Mouse (Mus musculus) forebrain, embryonic 14.5 days (tissue): ENCODE results near the gene Gm4763. TPM values are rescaled to one million over a fixed set of nuclear protein-coding genes. Genes with fewer than 3 reads are reported as not detected.
"Not testable (repeated sequence)": the region's sequence is repeated elsewhere in the genome, so short reads cannot be mapped to it uniquely, and the experiment has no call there.

ENCODE experiments used
- ATAC-seq: fragments of 200-750 bp; cut with Nextera tagmentation; 2 replicates; pipeline ENCODE4 v1.8.0; 2017; ENCODE audit warnings: mild to moderate bottlenecking, moderate library complexity
- DNase-seq: peaks from one replicate; pipeline ENCODE4 v3.0.0-alpha.2; 2015; ENCODE audit warnings: low spot score
- H3K27ac ChIP-seq: fragments of 300-500 bp; sonication (generic); 2 replicates; pipeline ENCODE4 v1.5.1; 2014; ENCODE audit warnings: low read depth, mild to moderate bottlenecking, control low read depth, low read length, moderate library complexity
- H3K27me3 ChIP-seq: fragments of 300-500 bp; sonication (generic); replicated peaks from 2 replicates; pipeline ENCODE4 v1.6.1; 2014; ENCODE audit warnings: low read length, control low read depth, mixed read lengths; ENCODE audit not compliant: control insufficient read depth, insufficient read depth
- H3K36me3 ChIP-seq: fragments of 300-500 bp; sonication (generic); 2 replicates; pipeline ENCODE4 v1.6.1; 2014; ENCODE audit warnings: low read length, control low read depth; ENCODE audit not compliant: control insufficient read depth, insufficient read depth
- H3K4me1 ChIP-seq: fragments of 300-500 bp; sonication (generic); 2 replicates; pipeline ENCODE4 v1.6.1; 2014; ENCODE audit warnings: antibody characterized with exemption, low read length, control low read depth; ENCODE audit not compliant: control insufficient read depth, insufficient read depth
- H3K4me2 ChIP-seq: fragments of 300-500 bp; sonication (generic); 2 replicates; pipeline ENCODE4 v1.6.1; 2014; ENCODE audit warnings: mild to moderate bottlenecking, control low read depth, low read length
- H3K4me3 ChIP-seq: fragments of 300-500 bp; sonication (generic); 2 replicates; pipeline ENCODE4 v1.5.1; 2014; ENCODE audit warnings: low read depth, low read length, control low read depth
- H3K9ac ChIP-seq: fragments of 300-500 bp; sonication (generic); 2 replicates; pipeline ENCODE4 v1.6.1; 2014; ENCODE audit warnings: mild to moderate bottlenecking, low read length, control low read depth, moderate library complexity
- H3K9me3 ChIP-seq: fragments of 300-500 bp; sonication (generic); replicated peaks from 2 replicates; pipeline ENCODE4 v1.6.1; 2016; ENCODE audit warnings: low read length, control low read depth, mixed read lengths; ENCODE audit not compliant: control insufficient read depth
- WGBS: fragments of 180-500 bp; shearing (Covaris S2); extraction: QIAGEN DNeasy Blood & Tissue Kit; methylation state at CpG from one replicate; pipeline ENCODE4 v1.1.7; 2014; 5-methylcytosine and 5-hydroxymethylcytosine counted together
- polyA plus RNA-seq: library from polyadenylated mRNA; unstranded; fragments of >200 nt; fragmentation: Nextera tagmentation; extraction: Ambion mirVana; gene quantifications from 2 replicates; pipeline ENCODE4 v1.2.1, GENCODE M21; 2014

Gm4763 gene
- polyA plus RNA-seq, 1 experiment from 2014 or later: not detected

DNA sequence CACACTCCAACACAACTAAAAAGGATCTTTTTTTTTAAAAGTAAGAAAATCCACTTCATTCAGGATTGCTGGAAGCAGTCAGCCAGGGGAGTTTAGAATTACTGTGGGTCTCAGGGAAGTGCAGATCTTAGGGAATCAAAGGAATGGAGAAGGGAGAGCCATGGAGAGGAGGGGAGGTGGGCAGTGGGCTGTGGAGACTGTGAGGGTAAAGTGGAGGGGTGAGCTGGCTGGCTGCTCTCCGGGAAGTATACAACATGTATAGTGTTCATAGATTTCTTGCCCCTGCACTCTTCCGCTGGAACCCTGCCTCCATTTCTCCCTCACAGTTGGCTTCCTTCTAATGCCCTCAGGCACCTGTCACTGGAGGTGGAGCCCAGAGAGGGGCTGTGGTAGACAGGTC is 24.9 kb upstream of the Gm4763 start:
- H3K27me3 ChIP-seq: no peaks in the 10 kb centered on the region
- ATAC-seq (no peak), DNase-seq (no peak)
- H3K9me3 ChIP-seq: no peaks in the 10 kb centered on the region
- H3K4me2 ChIP-seq: no peak overlapping the region
- no peak overlapping the region for H3K9ac ChIP-seq
- no peak overlapping the region for H3K4me3 ChIP-seq
- H3K4me1 ChIP-seq: no peaks in the 10 kb centered on the region
- no peaks in the 10 kb centered on the region for H3K36me3 ChIP-seq
- WGBS: 87% methylated on average over 2 of the region's 2 CpGs
- no peak overlapping the region for H3K27ac ChIP-seq

DNA sequence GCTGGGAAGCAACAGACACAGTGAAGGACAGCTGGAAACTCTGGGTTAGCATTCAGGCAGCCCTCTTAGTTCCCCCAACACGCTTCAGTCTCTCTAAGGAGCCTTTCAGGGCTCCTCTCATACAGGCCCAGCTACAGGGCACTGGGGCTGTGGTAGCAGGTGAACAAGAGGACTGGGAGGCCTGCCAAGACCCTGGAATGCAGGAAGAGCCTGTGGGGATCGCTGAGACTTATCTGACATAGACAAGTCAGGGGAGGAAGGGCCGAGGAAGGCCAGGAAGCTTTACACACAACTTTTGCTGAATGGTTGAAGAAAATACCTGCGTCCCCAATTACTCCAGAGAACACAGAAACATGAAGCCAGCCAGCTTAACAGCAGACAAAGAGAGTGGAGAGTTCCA is 24.0 kb upstream of the Gm4763 start:
- Histone ChIP-seq H3K9me3 (no peaks in the 10 kb centered on the region), H3K27ac (no peak overlapping the region), H3K4me2 (no peak overlapping the region), H3K27me3 (no peaks in the 10 kb centered on the region), H3K36me3 (no peaks in the 10 kb centered on the region), H3K4me1 (no peaks in the 10 kb centered on the region), H3K9ac (no peak overlapping the region), H3K4me3 (no peak overlapping the region)
- DNase-seq (peak; percentile 12), ATAC-seq (no peak)
- 24% methylated on average over 4 of the region's 4 CpGs for WGBS

GRCm38 (mm10) chr7:24735970-24736670 is 9.4 kb upstream of the Gm4763 start:
- WGBS: 13% methylated on average over 17 of the region's 17 CpGs
- Histone ChIP-seq H3K4me1 (no peaks in the 10 kb centered on the region), H3K27me3 (no peaks in the 10 kb centered on the region), H3K27ac (no peak overlapping the region), H3K36me3 (no peaks in the 10 kb centered on the region), H3K9ac (no peak overlapping the region), H3K4me3 (no peak overlapping the region), H3K4me2 (peak overlapping the region; percentile 30), H3K9me3 (peaks cover 1% of the 10 kb centered on the region; the same call in 1 of the 2 replicates)
- DNase-seq (peak; percentile 41), ATAC-seq (0 out of 2 replicates have a peak, but pooled peaks have one; percentile 32)

GRCm38 (mm10) chr7:24715039-24715438 is 11.7 kb downstream of the Gm4763 start:
- Histone ChIP-seq H3K27me3 (no peaks in the 10 kb centered on the region), H3K36me3 (no peaks in the 10 kb centered on the region), H3K4me3 (no peak overlapping the region), H3K9ac (no peak overlapping the region), H3K9me3 (no peaks in the 10 kb centered on the region), H3K27ac (no peak overlapping the region), H3K4me2 (no peak overlapping the region), H3K4me1 (no peaks in the 10 kb centered on the region)
- DNase-seq: no peak
- WGBS: 80% methylated on average over 6 of the region's 6 CpGs
- no peak for ATAC-seq

DNA sequence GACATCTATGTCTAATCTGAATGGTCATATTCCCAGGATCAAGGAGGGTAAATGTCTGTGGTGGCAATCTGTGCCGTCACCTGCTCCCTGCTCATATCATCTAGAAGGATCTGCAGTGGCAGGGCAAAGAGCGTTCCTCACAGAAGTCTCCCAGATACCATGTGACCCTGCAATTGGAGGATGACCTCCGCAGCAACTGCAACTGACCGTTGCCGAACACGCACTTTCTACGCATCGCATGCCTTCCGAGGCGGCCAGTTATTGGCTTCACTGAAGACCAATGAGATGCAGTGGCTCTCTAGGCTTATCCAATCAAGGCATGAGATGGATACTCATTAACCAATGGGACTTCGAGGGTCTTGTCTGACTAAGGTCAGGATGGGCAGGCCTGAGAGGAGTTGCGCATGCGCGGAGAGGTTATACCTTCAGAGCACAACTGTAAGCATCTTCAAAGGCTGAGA is 17.8 kb downstream of the Gm4763 start, which contains the start of gene BC049730:
Gene BC049730 (plus strand): TSS at position 411 of the 461 bp plus-strand sequence.
- Histone ChIP-seq H3K36me3 (no peaks in the 10 kb centered on the region), H3K9ac (no peak within 1 kb of the TSS), H3K27me3 (no peaks in the 10 kb centered on the region), H3K27ac (no peak within 1 kb of the TSS), H3K9me3 (no peaks in the 10 kb centered on the region), H3K4me2 (no peak within 1 kb of the TSS), H3K4me3 (no peak within 1 kb of the TSS), H3K4me1 (no peaks in the 10 kb centered on the region)
- WGBS: 94% methylated on average over 14 of the region's 14 CpGs
- DNase-seq (no peak), ATAC-seq (no peak)

GRCm38 (mm10) chr7:24702841-24703240 is 23.9 kb downstream of the Gm4763 start:
- not testable (repeated sequence) for H3K9me3 ChIP-seq, H3K27ac ChIP-seq, H3K4me1 ChIP-seq, H3K9ac ChIP-seq, H3K27me3 ChIP-seq, ATAC-seq, DNase-seq, H3K4me3 ChIP-seq, H3K4me2 ChIP-seq, H3K36me3 ChIP-seq
- WGBS: 91% methylated on average over 9 of the region's 9 CpGs

GRCm38 (mm10) chr7:24697891-24698290 is 28.8 kb downstream of the Gm4763 start:
- H3K4me3 ChIP-seq, H3K27ac ChIP-seq, H3K36me3 ChIP-seq, H3K27me3 ChIP-seq, H3K4me2 ChIP-seq, H3K4me1 ChIP-seq, H3K9me3 ChIP-seq, H3K9ac ChIP-seq, ATAC-seq, DNase-seq: not testable (repeated sequence)
- WGBS: 86% methylated on average over 4 of the region's 4 CpGs

DNA sequence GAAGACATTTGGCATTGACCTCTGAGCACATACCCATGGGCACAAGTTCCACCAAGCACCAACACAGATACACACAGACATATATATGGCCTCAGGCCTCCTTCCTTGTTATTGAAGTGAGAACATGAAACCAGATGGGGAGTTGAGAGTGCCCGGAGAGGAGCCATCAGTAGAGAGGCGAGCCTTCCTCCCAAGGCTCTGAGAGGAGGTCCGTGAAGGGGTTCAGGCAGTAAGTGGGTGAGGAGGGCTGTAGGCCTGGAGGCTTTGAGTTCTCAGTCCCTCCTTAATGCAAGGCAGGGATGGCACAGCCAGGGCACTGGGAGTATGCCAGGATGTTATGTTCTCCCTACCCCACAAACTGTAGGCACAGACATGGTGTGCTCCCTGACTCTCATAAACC is 34.0 kb downstream of the Gm4763 start:
- not testable (repeated sequence) for H3K4me3 ChIP-seq, H3K36me3 ChIP-seq, H3K9ac ChIP-seq, H3K4me1 ChIP-seq, ATAC-seq, H3K27me3 ChIP-seq, H3K9me3 ChIP-seq, H3K4me2 ChIP-seq, H3K27ac ChIP-seq, DNase-seq
- 85% methylated on average over 3 of the region's 3 CpGs for WGBS

DNA sequence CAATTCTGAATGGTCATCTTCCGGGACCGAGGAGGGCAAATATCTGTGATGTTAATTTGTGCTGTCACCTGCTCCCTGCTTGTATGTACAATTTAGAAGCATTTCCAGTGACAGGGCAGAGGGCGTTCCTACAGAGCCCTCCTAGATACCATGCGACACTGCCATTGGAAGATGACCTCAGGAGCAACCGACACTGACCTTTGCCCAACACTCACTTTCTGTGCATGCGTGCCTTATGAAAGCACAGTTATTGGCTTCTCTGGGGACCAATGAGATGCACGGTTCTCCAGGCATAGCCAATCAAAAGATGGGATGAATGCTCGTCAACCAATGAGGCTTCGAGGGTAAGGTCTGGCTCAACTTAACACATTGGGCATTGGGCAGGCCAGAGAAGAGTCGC is 39.2 kb downstream of the Gm4763 start:
- H3K9me3 ChIP-seq, H3K4me3 ChIP-seq, DNase-seq, H3K27ac ChIP-seq, H3K4me1 ChIP-seq, H3K4me2 ChIP-seq, H3K9ac ChIP-seq, H3K27me3 ChIP-seq, H3K36me3 ChIP-seq, ATAC-seq: not testable (repeated sequence)
- WGBS: 93% methylated on average over 10 of the region's 10 CpGs
